Mouse (Mus musculus) CH12.LX (cell line): ENCODE data around the gene Gm45785.

Experiments used
- CTCF ChIP-seq, 2 experiments: IDR thresholded peaks in 1 of 2; conservative IDR thresholded peaks in 1 of 2; 2 replicates each; pipeline ENCODE4 v1.5.1; 2011 to 2012; ENCODE audit warnings: low read depth in 2 of 2, low read length in 2 of 2, improper control_type of control experiment in 1 of 2, inconsistent platforms in 1 of 2, mild to moderate bottlenecking in 1 of 2, moderate library complexity in 1 of 2
- E2F4 ChIP-seq: IDR thresholded peaks from 2 replicates; pipeline ENCODE4 v1.6.1; 2011; ENCODE audit warnings: low read depth, low read length, improper control_type of control experiment; ENCODE audit not compliant: insufficient replicate concordance
- EP300 ChIP-seq: IDR thresholded peaks from 2 replicates; pipeline ENCODE4 v1.6.1; 2011; ENCODE audit warnings: low read length, improper control_type of control experiment
- MAX ChIP-seq: IDR thresholded peaks from 2 replicates; pipeline ENCODE4 v1.6.1; 2011; ENCODE audit warnings: low read length, improper control_type of control experiment
- MXI1 ChIP-seq: IDR thresholded peaks from 2 replicates; pipeline ENCODE4 v1.6.1; 2011; ENCODE audit warnings: mild to moderate bottlenecking, low read depth, low read length, improper control_type of control experiment
- POLR2A ChIP-seq: IDR thresholded peaks from 2 replicates; pipeline ENCODE4 v1.6.1; 2011; ENCODE audit warnings: low read depth, mild to moderate bottlenecking, improper control_type of control experiment, low read length
- USF1 ChIP-seq: IDR thresholded peaks from 2 replicates; pipeline ENCODE4 v1.6.1; 2014; ENCODE audit warnings: low read depth, mild to moderate bottlenecking, inconsistent platforms, low read length, improper control_type of control experiment
- ZC3H11A ChIP-seq: IDR thresholded peaks from 2 replicates; pipeline ENCODE4 v1.6.1; 2012; ENCODE audit warnings: low read depth, mild to moderate bottlenecking, inconsistent platforms, low read length, improper control_type of control experiment

- TF ChIP-seq CTCF (conservative IDR thresholded peaks at IDR 0.05 in 1 of 2, IDR thresholded peaks at IDR 0.05 in 1 of 2; ENCODE audit: low read depth in 2 of 2, low read length in 2 of 2) (no peak), POLR2A (no peak), E2F4 (no peak), ZC3H11A (no peak), EP300 (no peak), MAX (no peak), USF1 (no peak), MXI1 (no peak)
Measured at GRCm38 (mm10) chr7:140834968-140835757, 21.0 kb downstream of the Gm45785 start, which contains the start of gene Urah.
